Mouse (Mus musculus) lung, postnatal 14 days (tissue): ENCODE measurements around the gene Sypl.

Source experiments
- DNase-seq: peaks from one replicate; pipeline ENCODE4 v3.0.0; 2021

Gene Sypl

GRCm38 (mm10) chr12:33008305-33009110 lies 54.8 kb downstream of the Sypl start:
- peak; percentile 63 for DNase-seq

DNA sequence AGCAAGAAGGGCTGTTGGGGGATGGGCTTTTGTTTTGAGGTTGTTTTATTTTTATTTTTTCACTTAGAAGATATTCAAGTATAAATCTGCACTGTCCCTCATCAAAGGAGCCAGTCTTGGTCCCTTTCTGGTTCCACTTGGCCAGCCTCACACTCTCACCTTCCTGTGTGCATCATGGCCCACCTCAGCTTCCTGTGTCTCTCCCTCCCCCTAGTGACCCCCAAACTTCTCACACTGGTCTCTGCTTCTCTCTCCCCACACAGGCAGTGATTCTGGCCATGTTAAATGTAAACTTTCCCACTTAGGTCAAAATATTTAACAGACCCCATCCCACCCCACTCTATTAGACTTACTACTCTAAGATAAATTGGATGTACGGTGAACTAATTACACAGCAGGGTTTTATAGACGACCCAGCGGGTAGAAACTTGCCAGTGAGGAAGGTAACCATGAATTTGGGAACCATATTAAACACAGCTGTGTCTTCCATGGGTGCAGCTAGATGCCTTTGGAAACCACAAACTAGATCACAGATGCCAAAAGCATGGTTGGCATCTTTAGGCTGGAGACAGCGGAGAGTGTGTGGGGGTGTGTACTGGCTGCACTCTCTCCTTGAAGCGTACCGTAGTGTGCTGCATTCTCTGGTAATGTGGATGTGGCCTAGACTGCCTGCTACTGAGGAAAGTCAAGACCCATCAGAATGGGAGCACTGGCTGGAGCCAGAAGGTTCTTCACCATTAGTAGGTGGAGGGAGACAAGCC lies 55.7 kb downstream of the Sypl start:
- no peak for DNase-seq

- peak; percentile 74 for DNase-seq
Measured at GRCm38 (mm10) chr12:33010026-33010425, 56.3 kb downstream of the Sypl start.

DNA sequence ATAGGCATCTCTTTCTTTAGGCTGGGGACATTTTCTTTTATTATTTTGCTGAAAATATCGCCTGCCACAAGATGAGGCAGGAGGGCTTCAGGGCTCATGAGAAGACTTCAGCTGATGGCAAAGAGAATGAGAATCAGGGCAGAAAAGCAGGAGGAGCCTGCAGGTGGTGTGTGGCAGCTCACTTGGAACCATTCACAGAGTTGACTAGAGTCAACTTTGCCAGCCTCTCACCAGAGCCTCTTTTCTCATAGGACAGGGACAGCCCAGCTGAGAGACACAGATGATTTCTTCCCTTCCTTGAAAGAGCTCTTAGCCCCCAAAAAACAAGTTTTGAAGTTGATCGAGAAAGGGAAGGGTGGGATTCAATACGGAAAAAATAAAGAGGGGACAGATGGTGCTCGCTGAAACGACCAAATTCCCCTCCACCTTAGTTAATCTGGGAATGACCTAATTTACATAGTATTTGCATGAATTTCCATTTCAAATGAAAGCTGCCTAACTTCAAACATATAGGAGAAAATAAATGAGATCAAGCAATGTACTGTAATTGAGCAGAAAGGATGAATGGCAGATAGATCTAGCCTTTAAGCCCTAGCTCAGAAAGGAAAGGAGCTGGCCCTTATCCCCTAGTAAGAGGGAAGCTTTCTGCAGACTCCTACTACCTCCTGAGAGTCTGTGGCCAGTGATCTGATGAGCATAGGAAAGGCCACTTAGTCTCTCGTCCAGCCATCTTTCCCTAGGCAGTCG lies 60.5 kb downstream of the Sypl start:
- no peak for DNase-seq

- no peak for DNase-seq
Measured at GRCm38 (mm10) chr12:33015103-33015502, 61.4 kb downstream of the Sypl start.

GRCm38 (mm10) chr12:33016824-33017705 lies 63.4 kb downstream of the Sypl start:
- no peak for DNase-seq

DNA sequence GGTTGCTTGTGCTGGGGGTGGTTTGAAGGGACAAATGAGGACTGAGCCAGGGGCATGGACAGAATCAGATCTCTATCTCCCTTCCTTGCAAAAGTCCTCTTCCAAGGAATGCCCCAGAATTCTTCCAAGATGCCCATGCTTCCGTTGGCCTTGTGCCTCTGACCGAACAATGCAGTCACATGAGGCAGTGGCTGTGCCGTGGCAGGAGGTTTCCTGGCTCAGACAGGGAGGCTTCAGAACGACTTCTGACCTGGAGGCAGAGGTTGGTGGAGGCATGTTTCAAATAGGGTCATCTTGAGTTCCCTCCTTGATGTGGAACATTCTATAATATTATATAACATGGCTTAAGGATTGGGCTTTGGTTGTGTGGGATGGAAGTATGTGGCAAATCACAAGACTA lies 64.9 kb downstream of the Sypl start:
- DNase-seq = no peak

DNA sequence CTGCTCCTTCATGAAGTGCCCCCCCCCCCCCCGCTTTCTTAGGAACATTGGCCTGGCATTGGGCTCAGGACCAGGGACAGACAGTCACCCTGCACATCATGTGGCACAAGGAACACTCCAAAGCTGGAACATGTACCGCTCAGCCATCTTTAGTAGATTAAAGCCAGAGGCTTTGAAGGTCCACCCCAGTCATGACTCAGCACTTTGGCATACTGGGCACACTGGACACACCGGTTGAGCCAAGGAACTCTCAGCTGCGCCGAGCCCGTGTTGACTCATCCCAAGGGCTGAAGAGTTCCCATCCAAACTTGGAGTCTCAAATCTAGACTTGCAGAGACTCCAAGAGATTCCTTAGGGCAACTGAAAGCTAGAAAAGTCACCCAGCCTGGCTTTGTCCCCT lies 66.3 kb downstream of the Sypl start:
- peak; percentile 51 for DNase-seq

DNA sequence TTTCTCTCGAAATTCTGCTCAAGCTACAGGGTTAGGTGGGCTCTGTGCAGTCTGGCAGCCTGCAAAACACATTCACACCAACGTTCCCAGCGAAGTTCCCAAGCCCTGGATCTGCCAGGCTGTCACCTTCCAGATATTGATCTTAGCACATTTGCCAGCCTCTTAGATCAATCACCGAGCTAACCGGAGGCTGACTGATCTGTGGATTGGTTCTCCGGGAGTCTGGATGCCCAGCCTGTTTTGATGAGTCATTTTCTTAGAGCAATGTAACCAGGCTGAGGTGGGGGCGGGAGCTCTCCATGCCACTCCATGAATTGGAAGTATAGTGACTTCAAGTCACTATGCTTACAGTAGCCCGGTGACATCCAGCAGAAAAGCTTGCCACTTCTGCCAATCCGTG lies 67.4 kb downstream of the Sypl start:
- DNase-seq = no peak

- DNase-seq = no peak
Measured at GRCm38 (mm10) chr12:33021751-33022150, 68.1 kb downstream of the Sypl start.

DNA sequence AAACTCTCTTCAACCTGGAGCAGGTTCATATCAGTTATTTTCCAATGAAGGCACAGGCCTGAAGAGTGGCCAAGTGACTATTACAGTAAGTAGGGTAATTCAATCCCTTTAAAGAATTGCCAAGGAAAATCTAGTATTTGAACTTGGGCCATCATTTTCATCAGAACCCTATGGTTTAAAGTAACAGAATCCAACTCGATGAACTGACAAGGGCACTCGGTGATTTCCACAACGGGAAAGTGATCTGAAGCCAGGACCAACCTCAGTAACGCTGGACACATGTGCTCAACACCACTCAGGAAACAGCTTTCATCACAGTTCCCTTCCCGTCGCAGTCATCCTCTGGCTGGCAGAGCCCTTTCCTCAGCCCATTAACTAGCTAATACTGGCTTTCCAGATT lies 70.8 kb downstream of the Sypl start:
- DNase-seq = no peak

DNA sequence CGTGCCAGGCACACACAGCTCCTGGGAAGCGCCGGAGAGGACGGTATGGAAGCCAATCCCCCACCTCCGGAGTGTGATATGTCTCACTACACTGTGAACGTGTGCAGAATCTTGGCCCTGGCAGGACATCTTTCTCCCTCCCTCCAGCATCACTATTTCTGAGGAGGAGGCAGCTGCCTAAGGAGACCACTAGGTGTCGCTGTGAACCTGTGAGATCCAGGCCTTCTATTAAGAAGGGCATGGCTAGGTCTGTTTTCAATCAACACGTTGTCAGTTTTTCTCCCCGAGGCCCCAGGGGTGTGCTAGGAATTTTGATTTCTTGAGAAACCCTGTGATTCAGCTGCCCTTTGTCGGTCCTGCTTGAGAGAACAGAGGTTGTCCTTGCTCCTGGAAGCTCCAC lies 73.4 kb downstream of the Sypl start:
- peak; percentile 88 for DNase-seq

GRCm38 (mm10) chr12:33028109-33028691 lies 74.5 kb downstream of the Sypl start:
- no peak for DNase-seq

GRCm38 (mm10) chr12:33028708-33029107 lies 75.0 kb downstream of the Sypl start:
- DNase-seq = no peak
